Mouse (Mus musculus) cerebellum, adult 18-20 months (tissue): ENCODE measurements at regions not wholly inside any gene's neighbourhood (a gene's known extent, or its start where the extent isn't known, plus 50 kb on each side); places are given as distances from the start of the nearest gene placed in this dataset.

Experiments
- DNase-seq, 2 experiments: peaks; one replicate each; pipeline ENCODE4 v3.0.0; 2021

DNA sequence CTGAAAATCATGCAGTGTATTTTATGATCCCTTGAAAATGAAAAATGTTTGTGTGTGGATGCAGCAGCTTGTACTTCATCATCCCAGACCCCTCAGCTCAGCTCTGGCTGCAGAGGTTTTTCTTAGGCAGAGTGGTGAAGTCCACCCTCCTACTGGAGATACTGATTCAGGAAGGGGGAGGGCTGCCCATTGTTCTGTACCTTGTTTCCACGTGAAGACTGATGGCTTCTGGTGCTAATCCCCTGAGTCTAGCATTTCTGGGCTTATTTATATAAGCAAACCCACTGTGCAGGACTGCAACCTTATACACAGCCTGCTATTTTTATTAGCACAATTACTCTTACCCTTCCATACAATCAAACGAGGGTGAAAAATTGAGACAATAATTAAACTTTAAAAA is 708.6 kb downstream of the Hdgfl1 start:
- no peak for DNase-seq

DNA sequence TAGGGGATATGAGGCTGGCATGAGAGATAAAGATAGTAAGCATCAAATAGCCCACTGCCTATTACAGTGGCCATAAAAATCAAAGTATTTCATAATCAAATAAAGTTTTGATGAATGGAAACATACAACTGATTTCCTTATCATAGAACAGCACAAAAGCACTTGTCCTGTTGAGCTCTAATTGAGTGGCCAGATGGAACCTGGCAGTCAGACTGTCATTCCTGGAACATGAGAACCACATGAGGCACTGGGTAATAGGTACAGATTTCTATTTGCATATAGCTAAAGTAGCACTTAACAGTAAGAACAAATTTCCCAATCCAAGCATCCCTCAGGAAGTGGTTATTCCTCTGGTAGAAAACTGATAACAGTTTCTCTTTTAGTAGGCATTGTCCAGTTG is 732.3 kb downstream of the Hdgfl1 start:
- no peak for DNase-seq

DNA sequence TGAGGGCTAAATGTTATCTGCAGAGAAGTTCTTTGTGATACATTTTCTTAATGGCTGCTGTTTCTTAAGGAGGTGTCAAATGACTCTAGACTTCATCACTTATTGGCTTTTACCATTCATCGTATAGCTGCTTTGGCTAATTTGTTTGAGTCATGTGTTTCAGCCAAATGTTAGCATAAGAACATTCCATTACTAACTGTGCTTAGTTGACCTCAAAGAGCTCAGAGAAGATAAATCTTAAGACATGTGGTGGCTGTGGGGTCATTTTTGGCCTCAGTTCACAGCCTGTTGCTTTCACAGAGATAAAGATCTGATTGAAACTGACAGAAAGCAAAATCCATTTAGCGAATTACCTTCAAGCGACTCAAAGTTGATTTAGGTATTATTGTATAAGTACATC is 743.6 kb downstream of the Hdgfl1 start:
- DNase-seq: no peak

DNA sequence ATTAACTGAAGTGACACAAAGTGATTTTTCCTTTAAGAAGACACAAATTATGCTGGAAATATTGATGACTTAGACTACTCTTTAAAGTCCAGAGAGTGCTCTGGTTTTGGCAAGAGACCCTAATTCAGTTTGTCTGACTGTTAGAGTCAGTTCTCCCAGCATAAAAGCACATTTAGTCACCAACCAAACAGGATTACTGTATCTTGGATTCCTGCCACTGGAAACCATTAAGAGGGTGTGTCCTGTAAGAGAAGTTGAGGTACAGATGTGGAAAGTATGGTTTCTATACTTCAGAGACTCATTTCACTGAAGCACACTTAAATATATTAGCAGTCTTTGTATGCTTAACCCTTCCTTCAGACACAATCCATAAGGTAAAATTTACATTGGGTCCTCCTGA is 745.3 kb downstream of the Hdgfl1 start:
- no peak for DNase-seq

DNA sequence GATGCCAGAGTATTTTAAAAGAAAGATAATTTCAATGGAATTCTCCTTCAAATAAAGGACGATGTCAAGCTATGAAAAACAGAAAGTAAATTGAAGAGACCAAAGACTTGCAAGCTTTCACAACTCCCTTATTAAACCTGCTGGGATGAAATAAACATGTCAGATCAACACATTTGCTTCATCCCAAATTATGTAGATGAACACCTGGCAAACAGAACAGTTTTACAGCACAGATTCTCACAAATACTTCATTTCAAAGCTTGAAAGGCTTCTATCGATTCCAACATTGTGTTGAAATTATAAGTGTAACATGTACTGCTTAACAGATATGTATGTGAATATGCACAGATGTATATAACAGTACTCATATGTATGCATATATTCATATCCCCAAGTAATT is 749.5 kb downstream of the Hdgfl1 start:
- no peak for DNase-seq

DNA sequence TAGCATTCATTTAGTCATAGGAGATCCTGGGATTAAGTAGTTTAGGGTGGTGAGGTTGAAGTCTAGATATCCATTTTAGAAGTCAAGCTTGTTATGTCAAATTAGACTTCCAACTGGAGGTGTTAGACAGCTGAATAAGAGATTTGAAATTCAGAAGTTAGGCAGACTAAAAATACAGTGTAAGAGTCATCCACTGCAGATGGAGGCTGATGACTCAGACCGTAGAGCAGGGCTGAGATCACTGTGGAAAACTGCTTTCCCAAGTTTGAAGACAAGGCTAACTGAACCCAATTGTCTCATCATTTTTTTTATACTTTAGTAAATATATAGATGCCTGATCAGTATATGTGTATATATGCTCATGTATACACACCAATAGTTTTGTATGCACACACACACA is 738.8 kb upstream of the Nrsn1 start:
- DNase-seq: no peak

DNA sequence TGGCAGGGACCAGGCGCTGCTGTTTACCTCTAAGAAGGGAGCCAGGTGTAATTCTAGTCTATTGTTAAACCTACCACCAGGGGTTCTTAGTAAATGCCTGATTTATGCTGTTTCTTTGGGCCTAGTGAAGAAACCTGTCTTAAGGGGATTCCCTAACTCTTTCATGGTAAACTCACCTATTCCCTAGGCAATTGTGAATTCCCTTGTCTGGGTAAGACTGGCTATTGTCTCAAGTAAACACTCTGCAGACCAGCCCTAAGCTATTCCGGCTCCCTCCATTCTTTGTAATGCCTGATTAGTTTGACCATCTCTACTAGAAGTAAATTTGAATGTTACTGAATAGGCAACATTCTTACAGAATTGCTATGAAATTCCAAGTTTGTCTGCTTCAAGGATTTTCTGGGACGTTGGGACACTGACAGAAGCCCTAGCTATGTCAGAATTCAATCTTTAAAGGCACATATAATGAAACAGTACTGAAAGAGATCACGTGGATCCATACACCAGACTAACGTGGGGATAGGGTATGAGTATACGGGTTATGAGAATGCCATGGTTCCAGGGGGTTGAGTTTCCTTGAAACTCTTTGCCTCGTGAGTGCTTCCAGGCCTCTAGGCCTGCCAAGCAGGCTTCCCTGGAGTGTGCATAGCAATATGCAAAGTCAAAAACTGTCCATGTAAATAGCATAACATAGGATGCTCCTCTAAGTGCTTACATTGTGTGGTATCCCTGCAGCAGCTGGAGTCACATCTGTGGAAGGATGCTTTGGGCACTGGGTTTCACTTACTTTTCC is 734.7 kb upstream of the Nrsn1 start:
- no peak for DNase-seq

DNA sequence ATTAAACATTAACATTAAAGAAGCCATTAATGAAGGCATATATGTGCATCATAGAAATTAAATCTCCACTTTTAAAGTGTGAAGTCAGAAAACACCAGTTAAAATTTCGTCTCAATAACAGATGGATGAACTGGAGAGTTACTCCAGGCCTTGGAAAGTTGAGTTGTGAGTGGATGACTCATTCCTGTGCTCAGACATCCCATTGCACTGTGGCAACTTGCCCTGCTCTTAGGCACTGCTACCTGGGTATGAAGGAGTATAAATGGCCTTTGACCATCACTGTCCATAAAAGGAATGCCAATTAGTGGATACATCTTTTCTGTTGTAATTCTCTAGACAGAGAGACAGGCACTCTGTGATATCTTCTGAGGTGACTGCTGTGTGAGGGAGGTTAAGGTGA is 723.2 kb upstream of the Nrsn1 start:
- no peak for DNase-seq

DNA sequence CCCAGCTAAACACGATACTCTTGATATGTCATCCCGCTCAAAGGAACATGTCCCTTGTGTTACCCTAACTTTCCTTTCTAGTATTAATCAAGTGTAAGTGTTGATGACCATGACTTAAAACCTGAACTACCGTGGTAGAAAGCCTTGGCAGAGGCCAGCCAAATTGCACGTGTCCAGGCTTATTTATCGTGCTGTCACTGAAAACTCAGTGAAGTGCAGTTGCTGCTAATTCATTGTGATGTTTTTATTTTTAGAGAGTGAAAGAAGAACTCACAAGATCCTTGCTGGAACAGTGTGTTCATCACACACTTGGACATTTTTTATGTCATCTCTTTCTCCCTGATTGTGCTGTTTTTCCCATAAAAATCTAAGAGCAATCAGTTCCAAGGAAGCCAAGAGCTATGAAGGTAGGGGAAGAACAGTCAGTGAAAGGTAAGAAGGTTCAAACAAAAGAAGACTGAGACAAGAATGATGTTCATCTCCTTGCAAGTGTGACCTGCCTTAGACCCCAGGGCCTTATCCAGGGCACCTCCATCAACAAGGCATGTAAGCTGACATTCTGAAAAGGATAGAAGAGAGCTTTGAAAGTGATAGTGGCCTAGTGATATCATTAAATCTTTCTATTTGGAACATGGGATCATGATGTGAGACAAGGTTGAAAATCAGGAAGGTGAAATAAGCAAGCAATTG is 718.9 kb upstream of the Nrsn1 start:
- DNase-seq: no peak

DNA sequence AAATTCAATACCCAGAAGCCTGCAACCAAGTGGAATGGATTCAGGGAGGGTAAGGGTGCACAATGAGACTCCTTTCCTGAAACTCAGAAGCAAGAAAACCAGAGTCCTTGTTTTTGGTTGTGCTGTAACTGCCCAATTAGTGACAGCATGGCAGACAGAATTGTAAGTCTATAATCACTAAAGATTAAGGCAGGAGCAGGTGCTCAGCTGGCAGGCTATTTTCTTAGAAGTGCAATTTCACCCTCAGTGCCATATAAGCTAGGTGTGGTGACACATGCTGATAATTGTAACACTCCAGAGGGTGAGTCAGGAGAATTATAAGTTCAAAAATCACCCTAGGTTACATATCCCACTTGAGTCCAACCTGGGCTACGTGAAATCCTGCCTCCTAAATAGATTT is 714.2 kb upstream of the Nrsn1 start:
- no peak for DNase-seq

DNA sequence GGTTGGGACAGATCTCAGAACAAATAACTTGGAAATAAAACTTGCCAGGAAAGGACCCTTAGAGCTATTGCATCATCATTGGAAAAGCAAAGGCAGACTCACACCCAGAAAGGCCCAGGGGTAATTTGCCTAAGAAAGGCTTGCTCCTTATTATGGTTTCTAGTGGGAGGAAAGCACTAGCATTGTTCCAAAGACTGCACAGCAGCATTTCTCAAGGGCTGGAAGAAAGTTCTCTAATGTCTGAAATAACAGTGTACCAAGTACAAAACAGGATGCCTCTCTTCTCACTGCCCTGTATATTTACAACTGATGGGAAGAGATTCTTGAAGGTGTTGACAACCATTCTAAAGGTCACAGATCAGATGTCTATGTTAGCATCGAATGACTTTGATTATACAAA is 713.4 kb upstream of the Nrsn1 start:
- no peak for DNase-seq

DNA sequence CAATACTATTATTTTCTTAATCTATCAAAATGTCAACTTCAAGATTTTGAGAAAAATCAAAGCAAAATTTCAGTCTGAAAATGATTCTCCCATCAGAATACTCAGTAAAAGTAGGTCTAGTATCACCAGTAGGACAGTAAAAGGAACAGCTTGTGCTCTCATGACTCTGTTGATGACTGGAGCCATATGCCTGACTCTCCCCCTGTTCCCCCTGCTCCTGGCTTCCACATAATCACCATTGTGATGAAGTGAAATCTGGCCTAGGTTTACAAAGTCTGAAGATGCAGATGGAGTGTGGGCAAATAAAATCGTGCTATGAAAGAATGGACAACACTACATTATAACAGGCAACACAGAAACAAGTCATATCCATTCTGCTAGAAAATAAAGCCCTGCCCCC is 708.3 kb upstream of the Nrsn1 start:
- DNase-seq: no peak

DNA sequence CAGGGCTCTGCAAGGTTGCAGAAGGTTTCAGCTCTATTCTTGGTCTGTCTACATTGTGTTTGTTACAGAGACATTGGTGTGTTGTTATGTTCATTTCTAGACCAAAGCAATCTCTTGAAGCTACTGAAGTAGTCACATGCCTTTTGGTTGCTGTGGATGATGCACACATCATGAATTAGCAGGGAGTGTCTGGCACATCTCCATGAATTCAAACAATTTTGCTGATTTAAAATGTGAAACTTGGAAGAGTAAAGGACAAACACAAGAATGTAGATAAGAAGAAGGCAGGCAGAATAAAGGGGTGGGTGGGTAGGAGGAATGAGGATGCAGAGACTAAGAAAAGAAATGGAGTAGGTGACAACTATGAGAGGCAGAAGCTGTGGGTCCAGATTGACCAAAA is 688.3 kb upstream of the Nrsn1 start:
- no peak for DNase-seq

DNA sequence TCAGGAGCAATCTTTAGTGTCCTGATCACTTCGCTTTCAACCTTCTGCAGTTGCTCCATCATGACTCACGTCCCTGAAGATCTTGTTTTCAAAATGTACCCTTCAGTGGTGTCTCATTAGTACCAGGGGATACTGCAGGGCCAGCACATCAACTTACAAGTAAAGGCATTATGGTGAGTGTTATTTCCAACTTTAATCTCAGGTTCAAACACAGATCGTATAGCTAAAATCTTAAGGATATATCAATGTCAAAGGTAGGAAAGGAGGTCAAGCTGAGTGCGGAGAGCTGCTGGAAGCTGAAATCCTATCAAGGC is 687.8 kb upstream of the Nrsn1 start:
- no peak for DNase-seq

DNA sequence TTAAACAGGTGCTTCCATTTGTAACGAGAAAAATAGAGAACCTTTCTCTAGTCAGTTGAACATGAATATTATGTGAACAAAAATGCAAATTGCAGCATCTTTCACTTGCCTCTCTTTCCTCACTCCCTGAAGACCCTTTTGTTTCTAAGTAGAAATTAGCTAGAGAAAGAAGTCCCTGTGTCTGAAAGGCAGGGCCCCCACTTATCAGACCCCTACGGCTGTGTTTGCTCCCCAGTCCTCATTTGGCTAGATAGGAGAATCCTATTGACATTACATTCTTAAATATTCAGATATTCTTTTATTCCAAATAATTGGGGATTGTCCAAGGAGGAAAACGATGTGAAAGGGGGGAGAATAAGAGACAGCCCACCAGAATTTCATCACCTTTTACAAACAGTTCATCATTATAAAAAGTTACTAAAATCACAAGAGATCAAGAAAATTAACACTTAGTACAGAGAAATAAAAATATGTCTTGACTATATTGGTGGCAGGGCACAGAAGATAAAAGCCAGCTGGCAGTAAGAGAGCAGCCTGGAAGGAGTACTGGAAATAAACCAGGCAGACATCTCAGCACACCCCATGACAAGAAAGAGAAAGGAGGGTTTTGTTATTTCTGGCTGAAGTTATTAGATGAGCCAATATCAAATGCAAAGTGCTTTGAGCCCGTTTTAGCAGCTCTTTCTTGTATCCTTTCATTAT is 687.3 kb upstream of the Nrsn1 start:
- no peak for DNase-seq

DNA sequence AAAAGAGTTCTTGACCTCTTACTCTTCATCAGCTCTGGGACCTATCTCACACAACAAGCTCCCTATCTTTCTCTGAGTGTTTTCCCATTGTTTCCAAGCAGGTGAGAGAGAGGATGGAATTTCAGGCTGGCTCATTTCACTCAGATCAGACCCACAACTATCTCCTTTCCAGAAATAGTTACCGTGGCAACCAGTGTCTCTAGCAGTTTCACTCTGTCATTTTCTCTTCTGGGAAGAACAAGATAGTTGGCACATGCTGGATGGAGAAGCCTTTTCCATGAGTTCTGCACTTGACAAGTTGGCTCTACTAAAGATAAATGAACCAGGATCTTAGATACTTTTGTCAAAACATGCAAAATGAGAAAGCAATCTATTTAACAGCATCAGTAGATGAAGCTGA is 667.3 kb upstream of the Nrsn1 start:
- no peak for DNase-seq

DNA sequence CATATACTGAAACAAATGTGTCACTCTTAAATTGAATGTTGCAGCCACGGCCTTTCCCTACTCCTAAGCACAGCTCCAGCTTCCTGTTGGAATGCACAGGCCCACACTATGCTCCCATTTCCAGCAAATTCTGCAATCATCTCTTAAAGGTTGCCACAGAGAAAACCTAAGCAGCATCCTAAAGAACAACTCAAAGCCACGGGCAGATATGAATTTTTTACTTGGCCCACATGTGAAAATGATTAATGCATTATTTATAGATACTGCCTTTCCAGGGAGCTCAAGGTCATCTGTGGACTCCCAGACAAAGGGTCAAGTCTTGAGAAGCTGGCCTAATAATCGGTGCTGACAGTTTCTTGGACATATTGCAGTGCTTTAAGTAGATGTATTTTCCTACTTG is 663.5 kb upstream of the Nrsn1 start:
- no peak for DNase-seq

DNA sequence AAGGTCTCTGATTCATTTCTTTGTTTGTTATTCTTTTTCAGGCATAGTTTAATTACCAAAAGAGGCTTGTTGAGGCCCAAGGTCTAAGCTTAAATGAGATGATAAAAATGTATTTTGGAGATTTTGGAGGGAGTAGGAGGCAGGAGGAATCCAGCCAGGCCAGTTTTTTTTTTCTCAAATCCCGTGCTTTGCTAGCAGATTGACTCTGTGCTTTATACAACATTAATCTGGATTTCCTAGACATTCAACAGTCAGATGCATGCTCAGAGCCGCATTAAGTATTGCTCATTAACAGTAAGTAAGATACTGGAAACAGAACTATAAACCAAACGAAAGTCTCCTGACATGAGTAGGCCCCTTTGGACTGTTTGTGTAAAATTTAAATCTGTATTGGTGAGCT is 662.9 kb upstream of the Nrsn1 start:
- no peak for DNase-seq

DNA sequence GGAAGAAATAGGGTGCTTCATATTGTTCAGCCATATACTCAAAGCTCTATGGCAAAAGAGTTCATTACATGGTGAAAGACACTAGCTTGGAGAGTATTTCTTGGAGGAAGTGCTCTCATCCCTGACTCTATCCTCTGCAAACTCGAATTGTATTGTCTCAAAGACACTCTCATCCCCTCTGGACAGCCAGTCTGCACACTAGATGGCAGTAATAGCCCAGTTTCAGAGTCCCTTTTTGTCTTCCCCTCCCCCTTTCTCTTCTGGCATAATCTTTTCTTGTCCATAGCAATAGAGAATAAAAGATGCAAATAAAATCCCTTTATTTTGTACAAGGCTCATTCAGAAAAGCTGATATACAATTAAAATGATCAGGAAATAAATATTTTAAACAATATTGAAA is 662.5 kb upstream of the Nrsn1 start:
- DNase-seq: peak; percentile 15 to 16

DNA sequence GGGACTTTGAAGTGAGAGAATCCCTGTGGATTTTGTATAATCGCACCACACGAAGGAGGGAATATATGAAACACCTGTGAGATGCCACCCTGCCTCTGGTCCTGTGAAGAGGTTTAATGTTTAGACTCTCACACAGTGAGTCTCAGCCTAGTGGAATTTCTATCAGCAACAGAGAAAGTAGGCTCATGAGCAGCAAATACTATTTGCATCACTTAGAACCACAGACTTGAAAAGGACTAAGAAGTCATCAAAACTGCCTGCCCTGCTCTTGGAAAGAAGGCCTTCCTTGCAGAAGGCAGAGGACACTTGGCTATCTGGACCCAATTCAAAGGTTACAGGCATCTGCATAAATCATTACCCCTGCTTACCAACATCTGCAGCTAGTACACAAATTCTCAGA is 662.1 kb upstream of the Nrsn1 start:
- no peak for DNase-seq

DNA sequence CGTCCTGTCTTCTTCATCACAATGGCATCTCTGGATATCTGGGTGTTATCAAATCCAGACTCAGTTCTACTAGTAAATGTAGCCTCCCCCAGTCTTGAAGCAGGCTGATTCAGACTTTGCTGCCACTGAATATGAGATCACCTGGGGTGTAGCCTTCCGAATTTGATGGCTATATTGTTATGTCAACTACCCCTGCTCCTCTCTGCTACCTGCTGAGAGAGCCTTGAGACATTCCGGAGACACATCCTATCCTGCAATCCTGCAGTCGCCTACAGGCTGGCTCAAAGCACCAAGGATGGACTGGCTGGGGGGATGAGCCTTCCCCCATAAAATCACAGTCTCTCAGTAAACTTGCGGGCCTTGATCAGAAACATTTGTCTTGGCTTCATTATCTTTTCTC is 655.4 kb upstream of the Nrsn1 start:
- no peak for DNase-seq

DNA sequence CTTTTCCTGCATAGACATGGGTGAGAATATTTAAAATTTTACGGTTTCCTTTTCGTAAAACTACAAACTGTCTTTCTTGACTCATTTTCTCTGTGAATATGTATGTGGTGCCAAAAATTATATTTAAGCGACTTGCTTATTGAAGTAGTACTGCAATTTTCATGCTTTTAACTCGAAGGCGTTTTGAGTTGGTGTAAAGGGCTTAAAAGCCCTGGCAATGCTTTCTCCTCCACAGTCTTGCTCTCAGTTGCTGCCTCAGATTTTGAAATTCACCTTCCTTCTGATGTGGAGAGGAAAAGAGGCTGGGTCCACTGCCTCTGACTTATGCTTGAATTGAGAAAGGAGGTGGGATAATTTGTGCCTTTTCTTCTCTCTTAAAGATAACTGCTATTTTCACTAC is 629.6 kb upstream of the Nrsn1 start:
- no peak for DNase-seq

DNA sequence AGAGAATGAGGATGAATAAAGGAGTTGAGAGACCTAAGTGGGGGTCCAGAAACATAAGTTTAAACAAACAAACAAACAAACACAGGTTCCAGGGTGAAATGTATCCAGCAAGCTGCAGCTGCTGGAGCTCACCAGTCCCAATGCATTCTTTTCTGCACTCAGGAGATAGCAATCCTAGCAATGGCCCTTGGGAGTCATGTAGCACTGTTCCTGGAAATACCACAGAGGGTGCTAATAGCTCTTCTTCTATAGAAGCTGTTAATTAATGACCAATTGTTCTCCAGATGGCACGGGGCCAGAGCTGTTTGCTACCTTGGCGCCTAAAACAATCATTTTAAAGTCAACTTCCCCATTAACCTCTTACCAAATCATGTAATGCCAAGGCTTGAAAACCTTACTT is 622.8 kb upstream of the Nrsn1 start:
- DNase-seq: no peak

DNA sequence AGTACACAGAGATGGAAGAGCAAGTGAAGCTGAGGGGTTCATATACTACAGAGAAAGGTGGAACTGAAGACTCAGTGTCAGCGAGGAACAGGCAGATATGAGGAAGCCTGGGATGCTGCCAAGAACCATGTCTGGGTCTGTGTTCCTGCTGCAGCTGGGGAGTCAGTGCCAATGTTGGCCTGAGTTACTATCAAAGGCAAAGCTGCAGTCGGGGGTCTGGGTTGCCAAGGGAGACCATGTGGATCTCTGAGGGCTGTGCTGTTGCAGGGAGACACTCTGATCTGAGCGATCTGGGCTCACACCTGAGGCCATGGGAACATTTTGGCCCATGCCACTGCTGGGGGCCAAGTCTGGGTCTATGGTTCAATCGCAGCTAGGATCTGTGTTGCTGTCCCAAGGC is 612.5 kb upstream of the Nrsn1 start:
- no peak for DNase-seq

DNA sequence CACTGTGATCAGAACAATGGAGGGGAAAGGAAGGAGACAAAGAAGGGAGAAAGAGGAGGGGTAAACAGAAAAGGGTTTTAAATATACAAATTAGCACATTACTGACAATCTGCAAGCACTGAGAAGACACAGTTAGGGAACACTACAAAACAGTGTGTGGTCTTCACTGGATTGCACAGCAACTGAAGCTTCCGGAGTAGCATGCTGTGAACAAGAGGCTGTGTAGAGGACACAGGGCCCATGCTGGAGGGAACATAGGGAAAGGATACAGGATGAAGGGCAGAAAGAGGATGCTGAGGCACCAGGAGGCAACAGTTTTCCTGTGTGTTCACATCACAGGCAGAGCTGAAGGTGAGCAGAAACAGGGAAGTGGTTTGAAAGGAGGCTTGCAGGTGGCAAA is 598.6 kb upstream of the Nrsn1 start:
- DNase-seq: no peak
